Mouse (Mus musculus) brain, embryonic 14.5 days (tissue): Measurements from ENCODE around the gene Olfr429.

Experiments used
- CTCF ChIP-seq: fragments of 200-500 bp; IDR thresholded peaks from 2 replicates; pipeline ENCODE4 v1.5.1; 2012; ENCODE audit warnings: inconsistent platforms, mild to moderate bottlenecking, moderate library complexity, borderline replicate concordance; ENCODE audit not compliant: insufficient read depth, insufficient read length; ENCODE audit errors: extremely low read depth
- POLR2A ChIP-seq: fragments of 200-500 bp; IDR thresholded peaks from 2 replicates; pipeline ENCODE4 v1.6.1; 2012; ENCODE audit warnings: mild to moderate bottlenecking, inconsistent platforms, borderline replicate concordance; ENCODE audit not compliant: poor library complexity, insufficient read depth, insufficient read length, severe bottlenecking; ENCODE audit errors: extremely low read depth

- TF ChIP-seq CTCF, result no peak
- TF ChIP-seq POLR2A, result no peak
Observed at GRCm38 (mm10) chr1:174035841-174036240, 48.3 kb upstream of the Olfr429 start.
